Mouse (Mus musculus): Measurements from ENCODE around the gene Dctn2. TPM values are rescaled to one million over a fixed set of nuclear protein-coding genes. Genes with fewer than 3 reads are reported as not detected.
"Not testable (repeated sequence)": the region's sequence is repeated elsewhere in the genome, so short reads cannot be mapped to it uniquely, and the experiment has no call there.

Gene Dctn2
- total and polyA plus RNA-seq, 3 experiments: 240 to 297 TPM; not detected in 1

- Histone ChIP-seq H3K4me1 (ENCODE audit: control insufficient read depth in 1 of 2, insufficient read depth in 2 of 2, low read length in 2 of 2) (peaks cover 5 to 29% of the 10 kb centered on the region in 2 experiments), H3K27me3 (ENCODE audit: control insufficient read depth in 1 of 2, insufficient read depth in 2 of 2, low read length in 2 of 2) (no peaks in the 10 kb centered on the region), H3K4me3 (ENCODE audit: control insufficient read depth in 1 of 2, insufficient read depth in 1 of 2, low read depth in 2 of 2, low read length in 2 of 2) (no peak overlapping the region), H3K27ac (ENCODE audit: control insufficient read depth, low read depth, low read length) (no peak overlapping the region; the same call in 1 of the 2 replicates), H3K36me3 (ENCODE audit: control insufficient read depth in 1 of 2, insufficient read depth in 2 of 2, low read length in 2 of 2) (peaks cover 3 to 24% of the 10 kb centered on the region in 2 experiments; a peak in 3 of 4 replicates), H3K79me2 (ENCODE audit: control insufficient read depth, insufficient read depth, low read length, poor library complexity) (peaks cover 28% of the 10 kb centered on the region), H3K9me3 (replicated peaks; ENCODE audit: insufficient read depth, low read length) (no peaks in the 10 kb centered on the region), H3K9ac (ENCODE audit: control insufficient read depth, low read depth, low read length, poor library complexity, severe bottlenecking) (peak overlapping the region; percentile 40)
- no peak for DNase-seq (ENCODE audit: low read depth, low spot score)
- TF ChIP-seq RCOR1 (IDR thresholded peaks at IDR 0.05; ENCODE audit: low read depth, low read length): peak; percentile 88
- no peak for TF ChIP-seq E2F4 (IDR thresholded peaks at IDR 0.05; ENCODE audit: borderline replicate concordance, low read depth, low read length)
- TF ChIP-seq MAX (IDR thresholded peaks at IDR 0.05; ENCODE audit: low read length): 0 out of 2 replicates have a peak, but pooled peaks have one; percentile 8
- peak; percentile 36; the same call in 1 of the 2 replicates for TF ChIP-seq ETS1 (IDR thresholded peaks at IDR 0.05; ENCODE audit: low read depth, low read length)
- TF ChIP-seq MEF2A (IDR thresholded peaks at IDR 0.05; ENCODE audit: extremely low read depth, insufficient replicate concordance, low read depth, low read length, poor library complexity, severe bottlenecking): no peak
- TF ChIP-seq EP300 (IDR thresholded peaks at IDR 0.05; ENCODE audit: low read depth in 1 of 2, low read length in 2 of 2): 0 out of 4 replicates have a peak, but pooled peaks have one; percentile 15
- peak; percentile 64 for TF ChIP-seq ZNF384 (IDR thresholded peaks at IDR 0.05; ENCODE audit: low read depth, low read length)
- TF ChIP-seq USF1 (IDR thresholded peaks at IDR 0.05; ENCODE audit: low read depth, low read length): no peak
Observed at GRCm38 (mm10) chr10:127312858-127313257, 46.7 kb downstream of the Dctn2 start.

- Histone ChIP-seq H3K4me1 (ENCODE audit: control insufficient read depth in 1 of 2, insufficient read depth in 2 of 2, low read length in 2 of 2) (peaks cover 6 to 30% of the 10 kb centered on the region in 2 experiments), H3K79me2 (ENCODE audit: control insufficient read depth, insufficient read depth, low read length, poor library complexity) (peaks cover 23% of the 10 kb centered on the region), H3K36me3 (ENCODE audit: control insufficient read depth in 1 of 2, insufficient read depth in 2 of 2, low read length in 2 of 2) (peaks cover 3 to 25% of the 10 kb centered on the region in 2 experiments; a peak in 3 of 4 replicates)
- H3K27ac ChIP-seq (ENCODE audit: control insufficient read depth, low read depth, low read length); H3K27me3 ChIP-seq (ENCODE audit: control insufficient read depth in 1 of 2, insufficient read depth in 2 of 2, low read length in 2 of 2); H3K9me3 ChIP-seq (replicated peaks; ENCODE audit: insufficient read depth, low read length); DNase-seq (ENCODE audit: low read depth, low spot score); H3K9ac ChIP-seq (ENCODE audit: control insufficient read depth, low read depth, low read length, poor library complexity, severe bottlenecking); H3K4me3 ChIP-seq (ENCODE audit: control insufficient read depth in 1 of 2, insufficient read depth in 1 of 2, low read depth in 2 of 2, low read length in 2 of 2): not testable (repeated sequence)
Observed at GRCm38 (mm10) chr10:127313516-127313915, 47.3 kb downstream of the Dctn2 start.

GRCm38 (mm10) chr10:127314950-127315349 is 48.8 kb downstream of the Dctn2 start:
- peaks cover 0 to 22% of the 10 kb centered on the region in 2 experiments; a peak in 2 of 4 replicates for H3K36me3 ChIP-seq (ENCODE audit: control insufficient read depth in 1 of 2, insufficient read depth in 2 of 2, low read length in 2 of 2)
- peak; percentile 46 for DNase-seq (ENCODE audit: low read depth, low spot score)
- not testable (repeated sequence) for H3K4me3 ChIP-seq (ENCODE audit: control insufficient read depth in 1 of 2, insufficient read depth in 1 of 2, low read depth in 2 of 2, low read length in 2 of 2); H3K9me3 ChIP-seq (replicated peaks; ENCODE audit: insufficient read depth, low read length); H3K9ac ChIP-seq (ENCODE audit: control insufficient read depth, low read depth, low read length, poor library complexity, severe bottlenecking); H3K27ac ChIP-seq (ENCODE audit: control insufficient read depth, low read depth, low read length); H3K27me3 ChIP-seq (ENCODE audit: control insufficient read depth in 1 of 2, insufficient read depth in 2 of 2, low read length in 2 of 2)
- H3K4me1 ChIP-seq (ENCODE audit: control insufficient read depth in 1 of 2, insufficient read depth in 2 of 2, low read length in 2 of 2): peaks cover 9 to 30% of the 10 kb centered on the region in 2 experiments
- TF ChIP-seq TBP (IDR thresholded peaks at IDR 0.05; ENCODE audit: low read depth, low read length): peak; percentile 71
- TF ChIP-seq MAX (IDR thresholded peaks at IDR 0.05; ENCODE audit: low read length): 0 out of 2 replicates have a peak, but pooled peaks have one; percentile 17
- TF ChIP-seq CTCF (IDR thresholded peaks at IDR 0.05 in 2 of 3, conservative IDR thresholded peaks at IDR 0.05 in 1 of 3; ENCODE audit: control insufficient read depth in 1 of 3, insufficient read depth in 1 of 3, low read depth in 2 of 3, low read length in 3 of 3, poor library complexity in 1 of 3, severe bottlenecking in 1 of 3): peak in 1 of 3 experiments; percentile 35; a peak in 1 of 6 replicates
- H3K79me2 ChIP-seq (ENCODE audit: control insufficient read depth, insufficient read depth, low read length, poor library complexity): peaks cover 18% of the 10 kb centered on the region

All from MEL (cell line).